Mouse (Mus musculus) intestine, postnatal 0 days (tissue): ENCODE measurements around the gene Cbs. TPM values are rescaled to one million over a fixed set of nuclear protein-coding genes. Genes with fewer than 3 reads are reported as not detected.

ENCODE experiments used
- ATAC-seq: fragments of 200-750 bp; cut with Nextera tagmentation; 2 replicates; pipeline ENCODE4 v1.8.0; 2017; ENCODE audit warnings: mild to moderate bottlenecking, moderate TSS enrichment, moderate library complexity
- H3K27ac ChIP-seq: fragments of 300-500 bp; sonication (generic); 2 replicates; pipeline ENCODE4 v1.5.1; 2014; ENCODE audit warnings: mild to moderate bottlenecking, low read depth, low read length, moderate library complexity
- H3K27me3 ChIP-seq: fragments of 300-500 bp; sonication (generic); replicated peaks from 2 replicates; pipeline ENCODE4 v1.6.1; 2014; ENCODE audit warnings: low read length, mixed read lengths; ENCODE audit not compliant: control insufficient read depth, insufficient read depth
- H3K36me3 ChIP-seq: fragments of 300-500 bp; sonication (generic); 2 replicates; pipeline ENCODE4 v1.6.1; 2014; ENCODE audit warnings: mild to moderate bottlenecking, moderate library complexity; ENCODE audit not compliant: control insufficient read depth, insufficient read depth
- H3K4me1 ChIP-seq: fragments of 300-500 bp; sonication (generic); replicated peaks from 2 replicates; pipeline ENCODE4 v1.6.1; 2014; ENCODE audit warnings: antibody characterized with exemption, low read length, mixed read lengths; ENCODE audit not compliant: control insufficient read depth, insufficient read depth
- H3K4me2 ChIP-seq: fragments of 300-500 bp; sonication (generic); replicated peaks from 2 replicates; pipeline ENCODE4 v1.6.1; 2014; ENCODE audit warnings: low read depth, mild to moderate bottlenecking, moderate library complexity
- H3K4me3 ChIP-seq: fragments of 300-500 bp; sonication (generic); 2 replicates; pipeline ENCODE4 v1.5.1; 2014; ENCODE audit warnings: low read depth, low read length
- H3K9ac ChIP-seq: fragments of 300-500 bp; sonication (generic); 2 replicates; pipeline ENCODE4 v1.6.1; 2014; ENCODE audit warnings: mild to moderate bottlenecking, low read depth, low read length
- H3K9me3 ChIP-seq: fragments of 300-500 bp; sonication (generic); 2 replicates; pipeline ENCODE4 v1.6.1; 2016; ENCODE audit warnings: mixed run types; ENCODE audit not compliant: control insufficient read depth
- CTCF ChIP-seq: sonication (generic); IDR thresholded peaks from 2 replicates; pipeline ENCODE4 v1.5.1; 2016; ENCODE audit warnings: low read depth, mild to moderate bottlenecking, control low read depth, antibody characterized with exemption, moderate library complexity
- WGBS: fragments of 180-500 bp; shearing (Covaris S2); extraction: QIAGEN DNeasy Blood & Tissue Kit; methylation state at CpG from one replicate; pipeline ENCODE4 v1.1.7; 2014; 5-methylcytosine and 5-hydroxymethylcytosine counted together
- polyA plus RNA-seq: library from polyadenylated mRNA; unstranded; fragments of >200 nt; fragmentation: Nextera tagmentation; extraction: Ambion mirVana; gene quantifications from 2 replicates; pipeline ENCODE4 v1.2.1, GENCODE M21; 2015

Gene Cbs
- polyA plus RNA-seq, 1 experiment from 2014 or later = 0.09 TPM

DNA sequence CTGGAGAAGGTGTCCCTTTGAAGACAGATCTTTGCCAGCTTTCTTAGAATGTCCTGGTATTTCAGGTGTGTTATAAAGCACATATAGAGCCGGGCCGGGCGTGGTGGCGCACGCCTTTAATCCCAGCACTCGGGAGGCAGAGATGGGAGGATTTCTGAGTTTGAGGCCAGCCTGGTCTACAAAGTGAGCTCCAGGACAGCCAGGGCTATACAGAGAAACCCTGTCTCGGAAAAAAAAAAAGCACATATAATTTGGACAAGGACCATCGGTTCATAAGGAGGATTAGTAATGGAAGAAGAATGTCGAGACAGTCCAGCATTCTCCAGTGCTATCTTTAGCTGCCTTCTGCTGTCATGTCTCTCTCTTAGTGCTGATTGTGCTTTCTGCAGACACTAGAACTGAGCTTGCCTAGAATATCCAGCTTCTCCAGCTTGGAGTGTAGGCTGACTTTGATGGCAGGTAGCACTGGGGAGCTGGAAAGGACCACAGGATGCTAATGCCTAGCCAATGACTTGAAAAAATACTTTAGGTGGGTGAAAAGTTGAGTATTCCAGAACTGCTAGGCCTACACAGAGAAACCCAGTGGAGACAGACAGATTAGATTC, 66.6 kb downstream of the Cbs start:
- H3K9me3 ChIP-seq = no peaks in the 10 kb centered on the region
- no peak overlapping the region for H3K27ac ChIP-seq

DNA sequence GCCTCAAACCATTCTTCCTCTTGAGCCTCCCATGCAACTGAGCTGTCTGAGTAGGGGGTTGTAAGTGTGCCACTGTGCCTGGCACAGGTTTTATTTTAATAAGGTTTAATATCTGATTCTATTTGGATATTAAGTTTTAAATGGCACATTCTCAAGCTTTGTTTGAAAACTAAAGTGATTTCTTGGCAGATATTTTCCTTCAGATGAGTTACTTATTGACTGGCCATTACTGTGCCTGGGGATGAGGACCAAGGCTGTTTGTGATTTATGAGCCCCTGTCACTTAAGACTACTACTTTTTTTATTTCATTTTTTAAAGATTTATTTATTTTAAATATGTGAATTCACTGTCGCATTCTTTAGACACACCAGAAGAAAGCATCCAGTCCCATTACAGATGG, 67.3 kb downstream of the Cbs start:
- no peaks in the 10 kb centered on the region for H3K9me3 ChIP-seq
- no peaks in the 10 kb centered on the region for H3K36me3 ChIP-seq
- H3K9ac ChIP-seq = no peak overlapping the region
- no peak overlapping the region for H3K4me3 ChIP-seq
- peaks cover 13% of the 10 kb centered on the region; the same call in 1 of the 2 replicates for H3K4me1 ChIP-seq
- WGBS = 67% methylated on average over 1 of the region's 1 CpGs
- H3K4me2 ChIP-seq = no peak overlapping the region
- no peak for ATAC-seq
- H3K27me3 ChIP-seq = no peaks in the 10 kb centered on the region
- no peak overlapping the region for H3K27ac ChIP-seq
- no peak for TF ChIP-seq CTCF

More for the DNA sequence above, 66.6 kb downstream of the Cbs start:
- H3K27me3 ChIP-seq = no peaks in the 10 kb centered on the region
- ATAC-seq = peak; percentile 77
- no peak for TF ChIP-seq CTCF
- H3K4me3 ChIP-seq = no peak overlapping the region
- peaks cover 13% of the 10 kb centered on the region; the same call in 1 of the 2 replicates for H3K4me1 ChIP-seq
- H3K36me3 ChIP-seq = no peaks in the 10 kb centered on the region
- no peak overlapping the region for H3K9ac ChIP-seq
- no peak overlapping the region for H3K4me2 ChIP-seq
- WGBS = 71% methylated on average over 9 of the region's 9 CpGs

DNA sequence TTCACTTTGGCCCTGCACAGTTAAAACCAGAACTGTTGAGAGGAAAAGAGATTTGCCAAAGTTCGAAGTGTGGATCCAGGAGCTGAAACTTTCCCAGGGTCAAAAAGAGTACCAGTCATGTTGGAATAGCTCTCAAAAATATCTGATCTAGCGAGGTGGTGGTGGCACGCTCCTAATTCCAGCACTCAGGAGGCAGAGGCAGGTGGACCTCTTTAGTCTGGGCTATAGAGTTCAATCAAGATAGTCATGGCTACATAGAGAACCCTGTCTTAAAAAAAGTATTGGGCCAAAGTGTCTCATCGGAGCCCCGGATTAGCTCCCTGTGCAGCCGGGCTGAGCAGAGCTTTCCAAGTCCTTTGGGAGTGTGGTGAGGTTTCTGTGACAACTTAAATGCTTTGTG, 70.8 kb downstream of the Cbs start:
- peak overlapping the region; percentile 84 for H3K4me2 ChIP-seq
- no peak for TF ChIP-seq CTCF
- no peak overlapping the region for H3K27ac ChIP-seq
- 70% methylated on average over 6 of the region's 6 CpGs for WGBS
- H3K27me3 ChIP-seq = no peaks in the 10 kb centered on the region
- H3K4me3 ChIP-seq = peak overlapping the region; percentile 87
- no peak for ATAC-seq
- peaks cover 17% of the 10 kb centered on the region; the same call in 1 of the 2 replicates for H3K4me1 ChIP-seq
- H3K9me3 ChIP-seq = no peaks in the 10 kb centered on the region
- no peaks in the 10 kb centered on the region for H3K36me3 ChIP-seq
- H3K9ac ChIP-seq = peak overlapping the region; percentile 88; the same call in 1 of the 2 replicates

DNA sequence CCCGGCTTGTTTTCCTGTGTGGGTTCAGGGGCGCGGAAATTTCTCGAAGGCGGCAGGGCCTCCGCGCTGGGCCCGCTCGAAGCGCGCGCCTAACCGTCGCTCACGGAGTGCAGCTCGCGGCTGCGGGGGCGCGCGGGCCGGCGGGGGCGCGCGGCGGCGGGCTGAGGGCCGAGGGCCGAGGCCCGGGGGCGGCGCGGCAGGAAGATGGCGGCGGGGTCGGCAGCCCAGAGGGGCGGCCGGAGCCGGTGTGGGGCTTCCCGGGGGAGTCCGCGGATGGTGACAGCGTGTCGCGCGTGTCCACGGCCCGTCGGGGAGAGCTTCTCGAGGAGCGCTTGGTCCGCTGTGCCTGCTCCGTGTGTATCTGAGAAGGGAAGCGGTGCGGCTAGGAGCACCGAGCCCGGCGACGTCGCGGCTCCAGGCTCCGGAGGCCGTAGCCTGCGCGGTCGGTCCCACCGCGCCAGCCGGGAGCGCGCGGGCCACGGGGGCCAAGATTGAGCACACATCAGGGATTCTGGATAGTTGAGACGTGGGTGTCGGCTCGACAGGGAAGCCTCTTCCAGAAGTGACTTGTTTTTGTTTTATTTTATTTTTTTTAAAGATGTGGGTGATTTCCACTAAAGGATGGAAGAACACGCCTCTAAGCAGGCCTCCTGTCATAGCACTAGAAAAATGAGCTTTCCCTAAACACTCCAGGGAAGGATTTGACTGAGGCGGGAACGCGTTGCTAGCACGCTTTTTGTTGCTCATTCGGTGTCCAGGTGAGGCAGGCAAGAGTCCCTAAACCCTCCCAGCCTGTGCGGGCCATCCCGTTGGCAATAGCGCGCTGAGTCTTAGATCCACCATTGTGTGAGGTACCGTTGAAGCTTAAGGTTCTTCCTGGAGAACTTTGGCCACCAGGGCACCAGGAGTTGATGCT, 71.6 kb downstream of the Cbs start:
- TF ChIP-seq CTCF = peak; percentile 45
- ATAC-seq = peak; percentile 22
- Histone ChIP-seq H3K9ac (peak overlapping the region; percentile 88), H3K27ac (peak overlapping the region; percentile 98), H3K4me1 (0 out of 2 replicates have a peak, but pooled peaks cover 17% of the 10 kb centered on the region), H3K4me3 (peak overlapping the region; percentile 87), H3K36me3 (no peaks in the 10 kb centered on the region), H3K4me2 (peak overlapping the region; percentile 84), H3K27me3 (no peaks in the 10 kb centered on the region), H3K9me3 (no peaks in the 10 kb centered on the region)
- WGBS = 1% methylated on average over 87 of the region's 88 CpGs

DNA sequence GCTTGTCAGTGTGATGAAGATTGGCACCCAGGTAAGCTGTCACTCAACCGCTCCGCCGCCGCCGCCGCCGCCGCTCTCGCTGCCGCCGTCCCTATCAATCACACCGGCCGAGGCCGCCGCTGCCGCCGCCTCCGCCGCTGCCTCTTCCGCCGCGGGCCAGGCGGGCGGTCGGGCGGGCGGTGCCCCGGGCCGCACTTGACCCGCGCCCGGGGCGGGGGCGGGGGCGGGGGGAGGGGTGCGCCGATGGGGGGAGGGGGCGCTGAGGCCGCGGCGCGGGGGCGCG, 72.2 kb downstream of the Cbs start:
- 0 out of 2 replicates have a peak, but pooled peaks cover 17% of the 10 kb centered on the region for H3K4me1 ChIP-seq
- H3K4me3 ChIP-seq = peak overlapping the region; percentile 87
- H3K27me3 ChIP-seq = no peaks in the 10 kb centered on the region
- no peaks in the 10 kb centered on the region for H3K36me3 ChIP-seq
- H3K9ac ChIP-seq = peak overlapping the region; percentile 88
- no peaks in the 10 kb centered on the region for H3K9me3 ChIP-seq
- peak overlapping the region; percentile 84 for H3K4me2 ChIP-seq
- peak overlapping the region; percentile 98 for H3K27ac ChIP-seq
- no peak for ATAC-seq
- WGBS = 0% methylated on average over 22 of the region's 44 CpGs
- no peak for TF ChIP-seq CTCF
